Mouse (Mus musculus) neural tube, embryonic 13.5 days (tissue): ENCODE results near the gene Btf3. TPM values are rescaled to one million over a fixed set of nuclear protein-coding genes. Genes with fewer than 3 reads are reported as not detected.

Experiments
- ATAC-seq: fragments of 200-750 bp; cut with Nextera tagmentation; 2 replicates; pipeline ENCODE4 v1.8.0; 2017; ENCODE audit warnings: low read depth, mild to moderate bottlenecking, moderate TSS enrichment, moderate library complexity
- H3K27ac ChIP-seq: fragments of 300-500 bp; sonication (generic); replicated peaks from 2 replicates; pipeline ENCODE4 v1.5.1; 2015; ENCODE audit warnings: moderate library complexity, mild to moderate bottlenecking, inconsistent platforms
- H3K27me3 ChIP-seq: fragments of 300-500 bp; sonication (generic); 2 replicates; pipeline ENCODE4 v1.6.1; 2015; ENCODE audit warnings: mild to moderate bottlenecking, inconsistent platforms
- H3K36me3 ChIP-seq: fragments of 300-500 bp; sonication (generic); 2 replicates; pipeline ENCODE4 v1.6.1; 2015; ENCODE audit warnings: mild to moderate bottlenecking, inconsistent platforms
- H3K4me1 ChIP-seq: fragments of 300-500 bp; sonication (generic); replicated peaks from 2 replicates; pipeline ENCODE4 v1.6.1; 2015; ENCODE audit warnings: inconsistent platforms
- H3K4me2 ChIP-seq: fragments of 300-500 bp; sonication (generic); 2 replicates; pipeline ENCODE4 v1.6.1; 2015; ENCODE audit warnings: inconsistent platforms, mild to moderate bottlenecking, moderate library complexity
- H3K4me3 ChIP-seq: fragments of 300-500 bp; sonication (generic); 2 replicates; pipeline ENCODE4 v1.5.1; 2015; ENCODE audit warnings: mild to moderate bottlenecking, inconsistent platforms
- H3K9ac ChIP-seq: fragments of 300-500 bp; sonication (generic); 2 replicates; pipeline ENCODE4 v1.6.1; 2015; ENCODE audit warnings: moderate library complexity, mild to moderate bottlenecking, inconsistent platforms
- H3K9me3 ChIP-seq: fragments of 300-500 bp; sonication (generic); 2 replicates; pipeline ENCODE4 v1.6.1; 2016; ENCODE audit warnings: inconsistent platforms
- WGBS: fragments of 180-500 bp; shearing (Covaris S2); methylation state at CpG from one replicate; pipeline ENCODE4 v1.1.7; 2015; 5-methylcytosine and 5-hydroxymethylcytosine counted together
- polyA plus RNA-seq: library from polyadenylated mRNA; unstranded; fragments of >200 nt; fragmentation: Nextera tagmentation; extraction: Ambion mirVana; gene quantifications from 2 replicates; pipeline ENCODE4 v1.2.1, GENCODE M21; 2015

Btf3 gene
- polyA plus RNA-seq, 1 experiment from 2014 or later = 618 TPM

GRCm38 (mm10) chr13:98325034-98325433 lies 8.2 kb upstream of the Btf3 start:
- H3K4me2 ChIP-seq = no peak overlapping the region
- no peak overlapping the region for H3K4me3 ChIP-seq
- no peaks in the 10 kb centered on the region for H3K9me3 ChIP-seq
- no peak for ATAC-seq
- no peak overlapping the region for H3K9ac ChIP-seq
- no peaks in the 10 kb centered on the region for H3K4me1 ChIP-seq
- no peak overlapping the region for H3K27ac ChIP-seq
- WGBS = 81% methylated on average over 11 of the region's 11 CpGs
- H3K27me3 ChIP-seq = no peaks in the 10 kb centered on the region
- H3K36me3 ChIP-seq = peaks cover 7% of the 10 kb centered on the region

- ATAC-seq = no peak
- Histone ChIP-seq H3K36me3 (peaks cover 7% of the 10 kb centered on the region), H3K4me3 (no peak overlapping the region), H3K4me1 (peaks cover 27% of the 10 kb centered on the region), H3K9ac (no peak overlapping the region), H3K27ac (no peak overlapping the region), H3K9me3 (no peaks in the 10 kb centered on the region), H3K27me3 (no peaks in the 10 kb centered on the region), H3K4me2 (peak overlapping the region; percentile 78)
- WGBS = 92% methylated on average over 6 of the region's 6 CpGs
These were observed 1.1 kb upstream of the Btf3 start for GRCm38 (mm10) chr13:98317911-98318310.

DNA sequence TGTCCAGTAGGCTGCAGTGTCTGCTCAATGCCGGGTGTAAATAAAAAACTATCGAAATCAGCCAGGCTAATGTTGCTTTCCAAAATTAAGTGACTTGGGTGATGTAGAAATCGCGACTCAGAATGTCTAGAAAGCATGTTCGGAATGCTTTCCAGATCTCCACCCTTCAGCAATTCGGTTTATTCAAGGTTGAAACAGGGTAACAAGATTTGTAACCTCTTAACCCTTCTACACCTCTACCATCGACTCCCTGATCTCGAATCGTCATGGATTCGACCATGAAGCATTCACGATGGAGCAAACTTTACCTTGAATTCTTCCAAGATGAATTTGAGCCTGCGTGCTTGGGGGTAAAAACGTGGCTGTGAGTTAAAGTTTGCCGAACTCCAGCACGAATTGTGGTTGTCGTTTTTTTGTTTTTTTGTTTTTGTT lies 456 bp upstream of the Btf3 start:
- 2% methylated on average over 16 of the region's 16 CpGs for WGBS
- Histone ChIP-seq H3K4me2 (peak overlapping the region; percentile 78), H3K27ac (peak overlapping the region; percentile 88), H3K9me3 (no peaks in the 10 kb centered on the region), H3K4me1 (peaks cover 29% of the 10 kb centered on the region), H3K27me3 (no peaks in the 10 kb centered on the region), H3K36me3 (peaks cover 12% of the 10 kb centered on the region), H3K9ac (peak overlapping the region; percentile 99), H3K4me3 (peak overlapping the region; percentile 98)
- 0 out of 2 replicates have a peak, but pooled peaks have one; percentile 24 for ATAC-seq

DNA sequence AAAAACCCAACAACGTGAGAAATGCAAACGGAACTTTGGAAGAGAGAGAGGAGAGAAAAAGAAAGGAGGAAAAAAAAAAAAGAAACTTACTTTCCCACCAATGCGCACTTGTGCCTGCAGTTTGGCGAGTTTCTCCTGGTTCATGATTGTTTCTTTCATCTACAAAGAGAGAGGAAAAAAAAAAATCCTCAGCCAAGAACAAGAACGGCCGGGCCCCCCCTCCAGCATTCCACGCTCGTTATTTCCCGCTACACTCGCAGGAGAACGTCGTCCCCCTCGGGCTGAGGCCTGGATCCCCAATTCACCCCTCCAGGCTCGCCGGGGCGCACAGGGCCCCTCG lies 696 bp downstream of the Btf3 start:
- peak overlapping the region; percentile 88 for H3K27ac ChIP-seq
- no peak for ATAC-seq
- WGBS = under 1% methylated on average over 17 of the region's 17 CpGs

DNA sequence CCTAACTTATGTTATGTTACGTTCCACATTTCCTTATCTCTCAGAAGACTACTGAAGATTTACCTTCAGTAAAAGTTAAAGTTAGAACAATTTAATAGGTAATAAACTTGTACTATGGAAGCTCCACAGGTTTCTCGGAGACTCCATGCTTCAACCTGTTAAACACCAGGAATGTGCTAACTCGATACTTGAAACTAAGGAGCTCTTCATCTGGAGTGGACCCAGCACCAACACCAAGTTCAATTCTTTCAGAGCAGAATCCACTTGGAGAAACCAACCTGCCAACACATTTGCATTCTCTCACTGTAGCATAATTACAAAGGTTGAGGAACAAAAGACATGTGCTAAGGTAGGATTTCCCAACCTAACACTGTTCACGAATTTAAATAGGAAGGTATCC lies 1.7 kb downstream of the Btf3 start:
- Histone ChIP-seq H3K9ac (peak overlapping the region; percentile 43; the same call in 1 of the 2 replicates), H3K9me3 (no peaks in the 10 kb centered on the region), H3K4me1 (peaks cover 34% of the 10 kb centered on the region), H3K4me3 (peak overlapping the region; percentile 98), H3K27ac (no peak overlapping the region), H3K36me3 (peaks cover 33% of the 10 kb centered on the region), H3K27me3 (no peaks in the 10 kb centered on the region), H3K4me2 (peak overlapping the region; percentile 78)
- 75% methylated on average over 4 of the region's 4 CpGs for WGBS
- no peak for ATAC-seq

More for the DNA sequence above, 696 bp downstream of the Btf3 start:
- H3K9me3 ChIP-seq = no peaks in the 10 kb centered on the region
- H3K27me3 ChIP-seq = no peaks in the 10 kb centered on the region
- peaks cover 34% of the 10 kb centered on the region for H3K4me1 ChIP-seq
- H3K36me3 ChIP-seq = peaks cover 23% of the 10 kb centered on the region
- H3K9ac ChIP-seq = peak overlapping the region; percentile 99
- peak overlapping the region; percentile 78 for H3K4me2 ChIP-seq
- peak overlapping the region; percentile 98 for H3K4me3 ChIP-seq

DNA sequence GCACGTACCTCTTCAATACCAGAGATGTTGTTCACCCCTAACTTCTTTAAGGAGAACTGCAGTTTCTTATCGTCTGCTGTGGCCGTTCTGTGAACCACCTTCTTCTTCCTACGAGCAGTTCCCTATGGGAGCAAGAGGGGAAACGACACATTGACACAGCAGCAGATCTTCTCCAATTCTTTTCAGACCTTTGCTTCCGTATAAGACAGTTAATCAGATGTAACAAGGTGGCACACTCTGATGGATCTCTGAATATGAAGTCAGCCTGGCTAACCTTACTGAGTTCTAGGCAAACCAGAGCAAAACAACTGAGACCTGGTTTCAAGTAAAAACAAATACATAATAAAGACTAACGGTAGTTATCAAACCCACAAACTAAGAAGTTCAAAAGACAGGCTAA lies 3.2 kb downstream of the Btf3 start:
- Histone ChIP-seq H3K4me3 (no peak overlapping the region), H3K4me1 (peaks cover 34% of the 10 kb centered on the region), H3K9me3 (no peaks in the 10 kb centered on the region), H3K27me3 (no peaks in the 10 kb centered on the region), H3K9ac (no peak overlapping the region), H3K4me2 (no peak overlapping the region), H3K36me3 (peaks cover 45% of the 10 kb centered on the region), H3K27ac (no peak overlapping the region)
- no peak for ATAC-seq
- 68% methylated on average over 7 of the region's 7 CpGs for WGBS

DNA sequence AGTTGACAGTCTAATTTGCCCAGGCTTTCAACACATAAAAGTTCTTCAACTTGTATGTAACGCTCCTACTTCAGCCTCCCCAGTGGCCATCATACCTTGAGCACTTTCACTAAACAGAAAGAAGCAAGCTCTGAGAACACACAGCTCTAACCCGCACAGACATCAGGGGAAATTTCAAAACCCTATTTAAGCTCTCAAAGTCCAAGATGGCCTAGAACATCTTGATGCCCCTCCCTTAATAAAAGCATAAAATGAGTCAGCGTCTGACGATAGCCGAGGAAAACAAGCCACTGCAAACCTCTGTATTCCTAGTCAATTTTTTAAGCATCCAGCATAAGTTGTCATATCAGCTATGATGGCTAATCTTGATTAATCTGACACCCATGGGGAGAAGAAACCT lies 5.2 kb downstream of the Btf3 start:
- Histone ChIP-seq H3K4me2 (no peak overlapping the region), H3K36me3 (peaks cover 54% of the 10 kb centered on the region), H3K27me3 (no peaks in the 10 kb centered on the region), H3K4me3 (no peak overlapping the region), H3K9me3 (no peaks in the 10 kb centered on the region), H3K4me1 (peaks cover 32% of the 10 kb centered on the region), H3K27ac (no peak overlapping the region), H3K9ac (no peak overlapping the region)
- 94% methylated on average over 5 of the region's 5 CpGs for WGBS
- ATAC-seq = no peak

GRCm38 (mm10) chr13:98308724-98309123 lies 8.1 kb downstream of the Btf3 start:
- no peak overlapping the region for H3K4me2 ChIP-seq
- H3K27ac ChIP-seq = no peak overlapping the region
- ATAC-seq = no peak
- H3K36me3 ChIP-seq = peaks cover 54% of the 10 kb centered on the region
- no peaks in the 10 kb centered on the region for H3K27me3 ChIP-seq
- H3K4me1 ChIP-seq = peaks cover 20% of the 10 kb centered on the region; the same call in 1 of the 2 replicates
- no peaks in the 10 kb centered on the region for H3K9me3 ChIP-seq
- no peak overlapping the region for H3K4me3 ChIP-seq
- H3K9ac ChIP-seq = no peak overlapping the region
- WGBS = 87% methylated on average over 4 of the region's 4 CpGs

- no peak overlapping the region for H3K4me2 ChIP-seq
- peaks cover 48% of the 10 kb centered on the region for H3K36me3 ChIP-seq
- no peak overlapping the region for H3K4me3 ChIP-seq
- H3K4me1 ChIP-seq = peaks cover 20% of the 10 kb centered on the region; the same call in 1 of the 2 replicates
- no peak overlapping the region for H3K27ac ChIP-seq
- no peak for ATAC-seq
- H3K27me3 ChIP-seq = no peaks in the 10 kb centered on the region
- 90% methylated on average over 5 of the region's 5 CpGs for WGBS
- no peak overlapping the region for H3K9ac ChIP-seq
- no peaks in the 10 kb centered on the region for H3K9me3 ChIP-seq
These were observed 8.8 kb downstream of the Btf3 start for GRCm38 (mm10) chr13:98308004-98308403.

DNA sequence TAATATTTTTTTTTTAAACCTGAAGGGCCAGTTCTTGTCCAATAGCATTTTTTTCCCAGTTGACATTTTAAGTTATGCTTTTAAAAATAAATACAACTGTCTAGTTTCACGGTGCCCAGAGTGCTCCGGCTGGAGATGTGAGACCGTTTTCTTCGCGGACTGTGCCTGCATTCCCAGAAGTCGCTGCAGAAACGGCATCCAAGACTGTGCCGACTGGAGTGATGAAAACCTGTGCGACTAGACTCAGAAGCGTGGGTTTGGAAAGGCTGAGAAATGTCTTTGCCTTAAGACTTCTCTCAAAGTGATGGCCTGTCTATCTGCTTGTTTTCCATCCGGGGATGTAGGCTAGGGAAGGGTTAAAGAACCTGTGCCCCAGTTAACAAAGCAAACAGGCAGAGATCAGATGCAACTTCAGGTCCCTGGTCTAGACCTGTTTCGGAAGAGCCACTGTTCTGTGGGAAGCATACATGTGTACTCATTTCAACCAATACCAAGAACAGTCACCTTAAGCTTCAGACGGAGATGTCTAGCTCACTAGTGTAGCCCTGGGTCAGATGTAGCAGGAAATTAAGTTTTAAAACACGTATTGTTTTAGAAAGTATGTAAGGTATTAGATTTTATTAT lies 9.8 kb downstream of the Btf3 start:
- Histone ChIP-seq H3K9ac (peak overlapping the region; percentile 38; the same call in 1 of the 2 replicates), H3K27ac (peak overlapping the region; percentile 46), H3K9me3 (no peaks in the 10 kb centered on the region), H3K4me3 (no peak overlapping the region), H3K4me1 (peaks cover 15% of the 10 kb centered on the region; the same call in 1 of the 2 replicates), H3K27me3 (no peaks in the 10 kb centered on the region), H3K4me2 (no peak overlapping the region), H3K36me3 (peaks cover 40% of the 10 kb centered on the region)
- WGBS = 58% methylated on average over 14 of the region's 14 CpGs
- ATAC-seq = no peak

- H3K36me3 ChIP-seq = peaks cover 34% of the 10 kb centered on the region
- 43% methylated on average over 5 of the region's 5 CpGs for WGBS
- no peaks in the 10 kb centered on the region for H3K27me3 ChIP-seq
- ATAC-seq = no peak
- H3K4me1 ChIP-seq = peaks cover 13% of the 10 kb centered on the region; the same call in 1 of the 2 replicates
- H3K9me3 ChIP-seq = no peaks in the 10 kb centered on the region
- no peak overlapping the region for H3K4me2 ChIP-seq
- no peak overlapping the region for H3K9ac ChIP-seq
- H3K27ac ChIP-seq = peak overlapping the region; percentile 46; the same call in 1 of the 2 replicates
- H3K4me3 ChIP-seq = no peak overlapping the region
These were observed 10.4 kb downstream of the Btf3 start for GRCm38 (mm10) chr13:98306393-98306792.

GRCm38 (mm10) chr13:98305257-98305656 lies 11.5 kb downstream of the Btf3 start:
- 86% methylated on average over 9 of the region's 9 CpGs for WGBS
- no peaks in the 10 kb centered on the region for H3K27me3 ChIP-seq
- H3K4me3 ChIP-seq = no peak overlapping the region
- H3K9me3 ChIP-seq = no peaks in the 10 kb centered on the region
- H3K4me2 ChIP-seq = no peak overlapping the region
- no peak for ATAC-seq
- H3K27ac ChIP-seq = no peak overlapping the region
- H3K4me1 ChIP-seq = peaks cover 13% of the 10 kb centered on the region; the same call in 1 of the 2 replicates
- H3K9ac ChIP-seq = no peak overlapping the region
- peaks cover 23% of the 10 kb centered on the region for H3K36me3 ChIP-seq
